Mouse (Mus musculus) kidney, adult 9 months (tissue): Measurements from ENCODE around the gene March4.

Experiments used
- DNase-seq: peaks from one replicate; pipeline ENCODE4 v3.0.0; 2022

Gene March4

DNA sequence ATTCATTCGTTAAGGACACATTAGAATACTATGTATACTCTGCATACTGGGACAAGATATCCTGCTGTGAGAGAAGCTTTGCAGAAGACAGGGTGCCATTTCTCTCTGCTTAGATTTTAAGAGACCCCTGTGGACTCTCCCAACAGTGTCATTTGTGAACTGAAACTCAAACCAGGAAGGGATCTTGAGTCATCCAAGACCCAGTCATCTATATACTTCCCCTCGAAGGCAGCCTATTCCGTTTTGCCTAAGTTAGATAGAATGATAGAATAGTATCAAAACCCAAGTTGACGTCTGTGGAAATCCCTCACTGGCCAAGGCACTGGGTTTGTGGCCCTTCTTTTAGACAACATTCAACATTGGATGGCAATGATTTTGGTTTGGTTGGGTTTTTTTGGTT lies 7.5 kb downstream of the March4 start:
- no peak for DNase-seq

DNA sequence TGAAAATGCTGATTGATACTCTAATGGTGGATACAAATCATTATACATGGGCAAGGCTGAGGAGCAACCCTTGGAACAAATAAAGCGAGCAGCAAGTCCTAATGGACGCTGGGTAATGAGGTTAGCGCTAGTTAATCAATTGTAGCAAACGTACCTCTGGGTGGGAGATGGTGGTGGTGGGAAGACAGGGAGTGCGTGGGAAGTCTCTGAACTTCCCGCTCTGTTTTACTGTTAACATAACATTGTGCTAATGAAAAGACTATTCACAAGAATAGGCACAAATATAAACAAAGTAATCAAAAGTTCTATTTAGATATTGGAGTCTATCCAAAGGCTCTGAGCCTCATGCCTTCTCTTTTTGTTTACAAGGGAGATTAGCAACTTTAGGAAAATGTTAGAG lies 13.1 kb downstream of the March4 start:
- no peak for DNase-seq

DNA sequence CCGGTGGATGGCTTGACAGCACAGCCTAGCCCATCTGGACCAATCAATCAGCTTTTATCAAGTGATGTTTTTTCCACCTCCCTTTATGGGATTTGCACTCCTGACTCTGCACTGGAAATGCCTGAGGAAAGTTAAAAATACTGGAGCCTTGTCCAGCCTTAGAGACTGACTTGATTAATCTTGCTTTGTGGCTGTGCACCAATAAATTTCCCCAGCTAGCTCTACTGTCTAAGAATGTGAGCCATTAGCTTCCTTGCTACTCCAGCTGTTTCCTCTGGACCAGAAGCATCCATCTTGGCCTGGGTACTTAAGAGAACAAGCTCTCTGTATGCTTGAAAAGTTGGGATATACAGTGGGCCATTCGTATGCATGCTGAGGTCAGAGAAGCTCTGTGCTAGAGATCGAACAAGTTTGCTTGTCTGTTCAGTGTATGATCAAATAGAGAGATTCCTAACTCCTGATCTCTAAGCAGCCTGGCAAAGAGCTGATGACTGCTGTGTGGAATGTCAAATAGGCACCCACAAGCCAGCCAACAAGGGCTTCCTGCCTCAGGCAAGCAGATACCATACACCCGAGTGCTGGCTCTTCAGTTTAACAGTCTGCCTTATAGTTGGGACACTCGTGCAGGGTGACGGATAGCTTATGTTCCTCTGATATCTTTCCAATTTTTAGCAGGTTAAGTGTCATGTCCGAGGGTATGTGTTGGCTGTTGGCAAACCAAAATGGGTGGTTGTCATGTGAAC lies 25.8 kb downstream of the March4 start:
- no peak for DNase-seq

DNA sequence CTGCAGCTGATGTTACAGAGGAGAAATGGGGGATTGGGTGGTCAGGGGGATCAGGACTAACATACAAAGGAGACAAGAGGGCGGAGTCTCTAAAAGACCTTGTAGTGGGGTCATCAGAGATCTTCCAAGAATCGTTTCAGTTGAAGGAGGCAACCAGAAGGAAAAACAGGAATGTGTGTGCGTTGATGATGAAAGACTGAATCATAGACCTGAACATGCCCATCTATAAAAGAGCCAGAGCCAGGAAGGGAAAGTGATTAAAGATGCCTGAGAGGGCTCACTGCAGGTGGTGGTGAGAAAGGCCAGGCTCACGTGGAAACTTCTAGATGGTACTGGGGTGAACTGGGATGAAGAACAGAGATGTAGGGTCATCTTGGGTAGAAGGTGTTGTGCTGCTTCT lies 27.2 kb downstream of the March4 start:
- DNase-seq, result no peak

DNA sequence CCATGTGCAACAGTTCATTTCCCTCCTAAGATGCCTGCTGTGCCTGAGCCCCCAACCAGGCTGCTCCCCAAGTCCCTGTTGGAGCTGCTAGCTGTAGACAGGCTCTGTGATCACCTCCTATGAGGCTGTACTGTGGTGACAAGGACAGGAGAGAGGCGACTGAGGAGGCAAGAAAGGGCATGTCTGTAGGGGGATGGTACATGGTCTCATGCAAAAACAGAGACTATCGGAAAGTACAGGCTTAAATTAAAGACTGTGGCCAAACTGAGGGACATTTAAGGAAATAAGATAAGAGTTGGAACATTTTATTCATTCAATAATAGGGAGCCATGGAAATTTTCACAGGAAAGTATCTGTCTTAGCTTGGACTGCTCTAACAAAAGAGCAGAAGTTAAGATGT lies 29.1 kb downstream of the March4 start:
- DNase-seq, result no peak

- DNase-seq, result no peak
Observed at GRCm38 (mm10) chr1:72506202-72506601, 30.5 kb downstream of the March4 start.

DNA sequence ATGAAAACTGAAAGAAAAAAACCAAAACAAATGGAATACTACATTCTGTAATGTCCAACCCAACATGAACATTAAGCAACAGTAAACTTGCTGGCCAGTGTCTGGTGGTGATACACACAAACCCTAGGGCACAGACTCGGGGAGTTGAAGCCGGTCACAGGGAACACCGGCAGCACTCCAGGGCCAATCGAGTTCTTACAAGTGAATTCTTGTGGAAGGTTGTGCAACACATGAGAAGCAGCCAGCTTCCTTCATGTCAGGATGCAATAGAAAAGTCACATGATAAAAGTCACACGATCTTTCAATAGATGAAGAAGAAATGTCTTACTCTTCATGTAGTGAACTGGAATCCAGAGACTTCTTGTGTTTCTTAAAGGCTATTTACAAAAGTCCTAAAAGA lies 39.1 kb downstream of the March4 start:
- no peak for DNase-seq

- no peak for DNase-seq
Observed at GRCm38 (mm10) chr1:72493454-72493853, 43.3 kb downstream of the March4 start.

GRCm38 (mm10) chr1:72492666-72493065 lies 44.1 kb downstream of the March4 start:
- DNase-seq, result no peak

DNA sequence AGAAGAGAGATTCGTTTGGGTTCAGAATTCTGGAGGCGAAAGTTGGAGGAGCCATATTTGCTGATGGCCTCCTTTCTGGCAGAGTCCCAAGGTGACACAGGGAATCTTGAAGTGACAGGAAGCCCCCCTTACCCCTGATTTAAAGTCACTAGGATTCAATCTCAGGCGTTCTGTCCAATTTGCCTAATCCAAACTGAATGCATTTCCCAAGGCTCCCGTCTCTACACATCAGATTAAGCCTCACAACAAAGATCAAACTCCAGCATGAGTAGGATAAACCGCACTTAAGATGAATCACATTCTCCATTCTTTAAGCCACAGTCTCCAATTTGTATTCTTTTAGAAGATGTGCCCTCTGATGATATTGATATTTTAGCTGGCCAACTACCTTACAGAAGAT lies 45.4 kb downstream of the March4 start:
- no peak for DNase-seq

DNA sequence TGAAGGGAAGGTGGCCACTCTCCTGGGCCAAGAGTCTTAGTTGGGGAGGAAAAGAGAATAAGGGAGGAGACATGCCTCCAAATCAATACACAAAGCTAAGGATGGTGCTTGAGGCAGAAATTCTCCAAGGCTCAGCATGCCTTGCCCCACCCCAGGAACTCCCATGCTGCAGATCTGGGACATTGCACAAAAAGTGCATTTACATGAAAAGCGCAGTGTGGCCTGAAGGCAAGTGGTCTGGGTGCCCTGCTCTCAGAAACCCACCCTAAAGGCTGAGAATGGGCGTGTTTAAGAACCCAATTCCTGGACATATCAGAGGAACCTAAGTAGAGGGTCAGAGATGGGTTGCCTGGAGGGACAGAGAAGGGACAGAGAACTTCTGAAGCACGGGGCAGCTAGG lies 45.9 kb downstream of the March4 start:
- no peak for DNase-seq

- no peak for DNase-seq
Observed at GRCm38 (mm10) chr1:72490193-72490592, 46.5 kb downstream of the March4 start.

GRCm38 (mm10) chr1:72476594-72476993 lies 60.1 kb downstream of the March4 start:
- DNase-seq, result no peak

DNA sequence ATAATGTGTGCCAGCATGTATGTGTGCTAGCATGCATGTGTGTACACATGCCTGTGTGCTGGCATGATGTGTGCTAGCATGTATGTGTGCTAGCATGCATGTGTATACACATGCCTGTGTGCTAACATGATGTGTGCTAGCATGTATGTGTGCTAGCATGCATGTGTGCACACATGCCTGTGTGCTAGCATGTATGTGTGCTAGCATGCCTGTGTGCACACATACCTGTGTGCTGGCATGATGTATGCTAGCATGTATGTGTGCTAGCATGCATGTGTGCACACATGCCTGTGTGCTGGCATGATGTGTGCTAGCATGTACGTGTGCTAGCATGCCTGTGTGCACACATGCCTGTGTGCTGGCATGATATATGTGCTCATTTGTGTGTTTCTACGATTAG lies 67.7 kb downstream of the March4 start:
- no peak for DNase-seq

GRCm38 (mm10) chr1:72468466-72469003 lies 68.2 kb downstream of the March4 start:
- DNase-seq, result no peak

DNA sequence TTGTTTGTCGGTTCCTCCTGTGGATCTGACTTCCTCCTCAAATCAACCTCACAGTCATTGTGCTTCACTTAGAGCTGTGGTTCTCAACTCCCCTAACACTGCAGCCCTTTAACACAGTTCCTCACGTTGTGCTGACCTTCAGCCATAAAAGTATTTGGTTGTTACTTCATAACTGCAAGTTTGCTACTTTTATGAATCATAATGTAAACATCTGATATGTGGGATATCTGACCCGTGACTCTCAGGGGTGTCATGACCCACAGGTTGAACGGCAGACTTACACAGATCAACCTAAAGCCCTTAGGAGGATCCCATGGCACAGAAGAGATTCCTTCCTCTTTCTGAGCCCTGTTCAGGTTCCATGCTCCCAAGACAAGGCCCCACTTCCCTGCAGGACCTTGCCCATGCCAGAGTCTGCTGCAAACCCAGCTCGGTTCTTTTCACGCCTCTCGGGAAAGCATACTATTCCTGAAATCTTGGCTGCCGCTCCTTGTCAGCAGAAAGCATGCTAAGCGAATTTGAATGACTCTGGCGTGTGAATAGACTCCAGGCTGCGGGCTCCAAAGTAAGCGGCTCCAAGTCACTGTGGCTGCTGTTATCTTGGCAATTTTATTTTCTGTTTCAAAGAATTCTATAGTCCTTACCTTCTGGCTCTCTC lies 71.7 kb downstream of the March4 start:
- no peak for DNase-seq

GRCm38 (mm10) chr1:72462516-72462915 lies 74.2 kb downstream of the March4 start:
- peak; percentile 58 for DNase-seq

- no peak for DNase-seq
Observed at GRCm38 (mm10) chr1:72457652-72458051, 79.1 kb downstream of the March4 start.

- no peak for DNase-seq
Observed at GRCm38 (mm10) chr1:72455923-72456322, 80.8 kb downstream of the March4 start.

GRCm38 (mm10) chr1:72454733-72455201 lies 82.0 kb downstream of the March4 start:
- no peak for DNase-seq

- no peak for DNase-seq
Observed at GRCm38 (mm10) chr1:72452839-72453238, 83.9 kb downstream of the March4 start.

- DNase-seq, result no peak
Observed at GRCm38 (mm10) chr1:72450790-72451189, 85.9 kb downstream of the March4 start.

DNA sequence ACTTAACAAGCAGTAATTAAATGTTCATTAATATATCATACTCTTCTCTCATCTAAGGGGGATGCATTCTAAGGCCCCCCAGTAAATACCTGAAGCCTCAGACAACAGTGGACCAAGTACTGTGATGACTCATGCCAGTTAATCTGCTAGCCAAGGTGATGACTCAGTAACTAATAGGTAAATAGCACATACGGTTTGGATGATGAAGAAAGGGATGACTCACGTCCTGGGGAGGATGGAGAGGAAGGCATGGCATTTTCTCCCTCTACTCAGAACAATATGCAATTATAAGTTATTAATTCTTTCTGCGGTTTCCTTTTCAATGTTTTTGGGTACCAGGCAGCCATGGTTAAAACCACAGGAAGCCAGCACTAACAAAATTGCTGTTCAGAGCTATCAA lies 87.0 kb downstream of the March4 start:
- no peak for DNase-seq

GRCm38 (mm10) chr1:72442747-72443146 lies 94.0 kb downstream of the March4 start:
- DNase-seq, result no peak
